Mouse (Mus musculus): ENCODE data around the gene Cct7. TPM values are rescaled to one million over a fixed set of nuclear protein-coding genes. Genes with fewer than 3 reads are reported as not detected.

Gene Cct7
- 358 and 392 TPM in 2 replicates for polyA plus RNA-seq (2015; fragmentation: Nextera tagmentation; extraction: Ambion mirVana)

- DNase-seq (ENCODE audit: low spot score) (peak; percentile 100), ATAC-seq (replicated peaks; ENCODE audit: low FRiP score, low read depth) (peak; percentile 94)
- H3K36me3 ChIP-seq (ENCODE audit: insufficient read depth, low read length): peaks cover 10% of the 10 kb centered on the region; the same call in 1 of the 2 replicates
- no peaks in the 10 kb centered on the region for H3K9me3 ChIP-seq (replicated peaks; ENCODE audit: low read length)
- peak within 1 kb of the TSS; percentile 80 for H3K4me3 ChIP-seq (replicated peaks; ENCODE audit: low read depth, low read length)
- no peaks in the 10 kb centered on the region for H3K27me3 ChIP-seq (ENCODE audit: insufficient read depth, low read length)
- peak within 1 kb of the TSS; percentile 97 for H3K4me2 ChIP-seq (ENCODE audit: low read length)
- H3K4me1 ChIP-seq (replicated peaks; ENCODE audit: insufficient read depth, low read length): peaks cover 10% of the 10 kb centered on the region
- H3K27ac ChIP-seq: peak within 1 kb of the TSS; percentile 87
- TF ChIP-seq CTCF (IDR thresholded peaks at IDR 0.05; ENCODE audit: low read depth): peak; percentile 70
- 2% methylated on average over 92 of the region's 96 CpGs for WGBS
- H3K9ac ChIP-seq (ENCODE audit: low read depth, low read length): peak within 1 kb of the TSS; percentile 85
Observed at GRCm38 (mm10) chr6:85450697-85451663, at the start of gene Cct7. Cct7 (plus strand) TSS chr6:85451514.

GRCm38 (mm10) chr6:85402613-85403012 is 48.7 kb upstream of the Cct7 start:
- Histone ChIP-seq H3K27me3 (ENCODE audit: insufficient read depth, low read length) (0 out of 2 replicates have a peak, but pooled peaks cover 3% of the 10 kb centered on the region), H3K9me3 (replicated peaks; ENCODE audit: low read length) (no peaks in the 10 kb centered on the region), H3K4me1 (replicated peaks; ENCODE audit: insufficient read depth, low read length) (no peaks in the 10 kb centered on the region), H3K4me2 (ENCODE audit: low read length) (no peak overlapping the region), H3K27ac (no peak overlapping the region), H3K4me3 (replicated peaks; ENCODE audit: low read depth, low read length) (no peak overlapping the region), H3K36me3 (ENCODE audit: insufficient read depth, low read length) (no peaks in the 10 kb centered on the region), H3K9ac (ENCODE audit: low read depth, low read length) (no peak overlapping the region)
- WGBS: 17% methylated on average over 2 of the region's 2 CpGs
- no peak for TF ChIP-seq CTCF (IDR thresholded peaks at IDR 0.05; ENCODE audit: low read depth)
- DNase-seq (ENCODE audit: low spot score) (no peak), ATAC-seq (replicated peaks; ENCODE audit: low FRiP score, low read depth) (no peak)

GRCm38 (mm10) chr6:85403039-85403438 is 48.3 kb upstream of the Cct7 start:
- DNase-seq (ENCODE audit: low spot score) (no peak), ATAC-seq (replicated peaks; ENCODE audit: low FRiP score, low read depth) (no peak)
- Histone ChIP-seq H3K9ac (ENCODE audit: low read depth, low read length) (no peak overlapping the region), H3K27me3 (ENCODE audit: insufficient read depth, low read length) (0 out of 2 replicates have a peak, but pooled peaks cover 7% of the 10 kb centered on the region), H3K4me1 (replicated peaks; ENCODE audit: insufficient read depth, low read length) (no peaks in the 10 kb centered on the region), H3K4me2 (ENCODE audit: low read length) (no peak overlapping the region), H3K4me3 (replicated peaks; ENCODE audit: low read depth, low read length) (no peak overlapping the region), H3K9me3 (replicated peaks; ENCODE audit: low read length) (no peaks in the 10 kb centered on the region), H3K36me3 (ENCODE audit: insufficient read depth, low read length) (no peaks in the 10 kb centered on the region), H3K27ac (no peak overlapping the region)
- TF ChIP-seq CTCF (IDR thresholded peaks at IDR 0.05; ENCODE audit: low read depth): no peak
- 68% methylated on average over 10 of the region's 10 CpGs for WGBS

GRCm38 (mm10) chr6:85409003-85409402 is 42.3 kb upstream of the Cct7 start:
- Histone ChIP-seq H3K27ac (no peak overlapping the region), H3K9ac (ENCODE audit: low read depth, low read length) (peak overlapping the region; percentile 46; the same call in 1 of the 2 replicates), H3K9me3 (replicated peaks; ENCODE audit: low read length) (no peaks in the 10 kb centered on the region), H3K4me1 (replicated peaks; ENCODE audit: insufficient read depth, low read length) (peaks cover 3% of the 10 kb centered on the region; the same call in 1 of the 2 replicates), H3K36me3 (ENCODE audit: insufficient read depth, low read length) (no peaks in the 10 kb centered on the region), H3K4me3 (replicated peaks; ENCODE audit: low read depth, low read length) (peak overlapping the region; percentile 5), H3K4me2 (ENCODE audit: low read length) (peak overlapping the region; percentile 45), H3K27me3 (ENCODE audit: insufficient read depth, low read length) (peaks cover 26% of the 10 kb centered on the region)
- ATAC-seq (replicated peaks; ENCODE audit: low FRiP score, low read depth) (no peak), DNase-seq (ENCODE audit: low spot score) (no peak)
- no peak for TF ChIP-seq CTCF (IDR thresholded peaks at IDR 0.05; ENCODE audit: low read depth)
- WGBS: 4% methylated on average over 31 of the region's 31 CpGs

DNA sequence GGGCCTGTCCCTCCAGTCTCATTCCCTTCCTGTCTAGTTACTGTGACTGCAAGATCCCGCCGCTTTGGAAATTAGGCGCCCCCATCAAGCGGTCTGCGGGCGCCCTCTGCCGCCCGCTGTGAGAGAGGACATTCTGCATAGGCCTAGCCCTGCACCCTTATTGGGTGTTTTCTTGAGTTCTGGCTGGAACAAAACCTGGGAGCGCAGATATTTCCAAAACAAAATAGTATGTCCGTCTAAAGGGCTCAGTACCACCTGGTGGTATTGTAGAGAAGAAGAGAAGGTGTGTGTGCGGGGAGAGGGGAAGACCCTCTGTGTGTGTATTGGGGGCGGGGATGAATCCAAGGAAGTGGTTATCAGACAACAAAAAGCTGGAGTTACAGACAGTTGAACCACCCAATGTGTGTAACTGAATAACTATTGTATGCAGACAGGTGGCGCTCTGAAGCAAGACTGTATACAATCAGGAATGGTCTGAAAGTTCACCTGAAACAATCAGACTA is 40.5 kb upstream of the Cct7 start:
- Histone ChIP-seq H3K4me3 (replicated peaks; ENCODE audit: low read depth, low read length) (no peak overlapping the region), H3K4me2 (ENCODE audit: low read length) (peak overlapping the region; percentile 36; the same call in 1 of the 2 replicates), H3K27ac (no peak overlapping the region), H3K4me1 (replicated peaks; ENCODE audit: insufficient read depth, low read length) (peaks cover 3% of the 10 kb centered on the region; the same call in 1 of the 2 replicates), H3K9me3 (replicated peaks; ENCODE audit: low read length) (no peaks in the 10 kb centered on the region), H3K36me3 (ENCODE audit: insufficient read depth, low read length) (no peaks in the 10 kb centered on the region), H3K27me3 (ENCODE audit: insufficient read depth, low read length) (peaks cover 26% of the 10 kb centered on the region), H3K9ac (ENCODE audit: low read depth, low read length) (no peak overlapping the region)
- ATAC-seq (replicated peaks; ENCODE audit: low FRiP score, low read depth): peak; percentile 82
- peak; percentile 86 for TF ChIP-seq CTCF (IDR thresholded peaks at IDR 0.05; ENCODE audit: low read depth)
- WGBS: 13% methylated on average over 13 of the region's 13 CpGs
- DNase-seq (ENCODE audit: low spot score): peak; percentile 93

GRCm38 (mm10) chr6:85415829-85416228 is 35.5 kb upstream of the Cct7 start:
- Histone ChIP-seq H3K9me3 (replicated peaks; ENCODE audit: low read length) (no peaks in the 10 kb centered on the region), H3K27ac (no peak overlapping the region), H3K4me1 (replicated peaks; ENCODE audit: insufficient read depth, low read length) (no peaks in the 10 kb centered on the region), H3K36me3 (ENCODE audit: insufficient read depth, low read length) (no peaks in the 10 kb centered on the region), H3K4me3 (replicated peaks; ENCODE audit: low read depth, low read length) (no peak overlapping the region), H3K27me3 (ENCODE audit: insufficient read depth, low read length) (no peaks in the 10 kb centered on the region), H3K9ac (ENCODE audit: low read depth, low read length) (no peak overlapping the region), H3K4me2 (ENCODE audit: low read length) (no peak overlapping the region)
- ATAC-seq (replicated peaks; ENCODE audit: low FRiP score, low read depth): no peak
- TF ChIP-seq CTCF (IDR thresholded peaks at IDR 0.05; ENCODE audit: low read depth): no peak
- WGBS: 49% methylated on average over 3 of the region's 3 CpGs
- DNase-seq (ENCODE audit: low spot score): no peak
